Mouse (Mus musculus): ENCODE results near the gene March9. TPM values are rescaled to one million over a fixed set of nuclear protein-coding genes. Genes with fewer than 3 reads are reported as not detected.

The March9 gene
- polyA plus RNA-seq, 2 experiments = 2.7 to 8.6 TPM

GRCm38 (mm10) chr10:127056490-127056889, 3.5 kb downstream of the March9 start:
- ATAC-seq (ENCODE audit: low FRiP score, low read depth) = no peak
- Histone ChIP-seq H3K4me3 (replicated peaks; ENCODE audit: low read length) (no peak overlapping the region), H3K27ac (replicated peaks; ENCODE audit: low read depth, low read length) (no peak overlapping the region), H3K36me3 (ENCODE audit: control insufficient read depth, insufficient read depth, low read length) (peaks cover 18% of the 10 kb centered on the region), H3K27me3 (ENCODE audit: control insufficient read depth, insufficient read depth, low read length) (peaks cover 18% of the 10 kb centered on the region; the same call in 1 of the 2 replicates), H3K9me3 (ENCODE audit: control insufficient read depth, low read length) (no peaks in the 10 kb centered on the region), H3K4me2 (replicated peaks; ENCODE audit: low read depth, low read length, severe bottlenecking) (no peak overlapping the region), H3K9ac (ENCODE audit: low read depth, low read length, severe bottlenecking) (no peak overlapping the region), H3K4me1 (ENCODE audit: control insufficient read depth, insufficient read depth, low read length) (peaks cover 7% of the 10 kb centered on the region; the same call in 1 of the 2 replicates)
- WGBS = 81% methylated on average over 20 of the region's 20 CpGs
- no peak for TF ChIP-seq POLR2A (IDR thresholded peaks at IDR 0.05; ENCODE audit: borderline replicate concordance, extremely low read depth, insufficient read depth, insufficient read length)
- no peak for DNase-seq (ENCODE audit: low spot score)

- Histone ChIP-seq H3K9ac (ENCODE audit: low read depth, low read length, severe bottlenecking) (no peak overlapping the region), H3K9me3 (ENCODE audit: control insufficient read depth, low read length) (no peaks in the 10 kb centered on the region), H3K4me1 (ENCODE audit: control insufficient read depth, insufficient read depth, low read length) (peaks cover 7% of the 10 kb centered on the region; the same call in 1 of the 2 replicates), H3K27me3 (ENCODE audit: control insufficient read depth, insufficient read depth, low read length) (peaks cover 20% of the 10 kb centered on the region), H3K4me2 (replicated peaks; ENCODE audit: low read depth, low read length, severe bottlenecking) (no peak overlapping the region), H3K36me3 (ENCODE audit: control insufficient read depth, insufficient read depth, low read length) (peaks cover 18% of the 10 kb centered on the region), H3K4me3 (replicated peaks; ENCODE audit: low read length) (no peak overlapping the region), H3K27ac (replicated peaks; ENCODE audit: low read depth, low read length) (no peak overlapping the region)
- no peak for TF ChIP-seq POLR2A (IDR thresholded peaks at IDR 0.05; ENCODE audit: borderline replicate concordance, extremely low read depth, insufficient read depth, insufficient read length)
- WGBS = 86% methylated on average over 8 of the region's 8 CpGs
- DNase-seq (ENCODE audit: low spot score) (no peak), ATAC-seq (ENCODE audit: low FRiP score, low read depth) (no peak)
Measured at GRCm38 (mm10) chr10:127055406-127055805, 4.6 kb downstream of the March9 start.

- ATAC-seq (ENCODE audit: low FRiP score, low read depth) (no peak), DNase-seq (ENCODE audit: low spot score) (no peak)
- H3K4me3 ChIP-seq (replicated peaks; ENCODE audit: low read length) = no peak overlapping the region
- no peak for TF ChIP-seq POLR2A (IDR thresholded peaks at IDR 0.05; ENCODE audit: borderline replicate concordance, extremely low read depth, insufficient read depth, insufficient read length)
- H3K9ac ChIP-seq (ENCODE audit: low read depth, low read length, severe bottlenecking) = no peak overlapping the region
- peaks cover 18% of the 10 kb centered on the region for H3K36me3 ChIP-seq (ENCODE audit: control insufficient read depth, insufficient read depth, low read length)
- no peaks in the 10 kb centered on the region for H3K9me3 ChIP-seq (ENCODE audit: control insufficient read depth, low read length)
- peaks cover 9% of the 10 kb centered on the region; the same call in 1 of the 2 replicates for H3K4me1 ChIP-seq (ENCODE audit: control insufficient read depth, insufficient read depth, low read length)
- H3K27ac ChIP-seq (replicated peaks; ENCODE audit: low read depth, low read length) = no peak overlapping the region
- H3K27me3 ChIP-seq (ENCODE audit: control insufficient read depth, insufficient read depth, low read length) = peaks cover 24% of the 10 kb centered on the region
- H3K4me2 ChIP-seq (replicated peaks; ENCODE audit: low read depth, low read length, severe bottlenecking) = no peak overlapping the region
- 57% methylated on average over 4 of the region's 4 CpGs for WGBS
Measured at GRCm38 (mm10) chr10:127054646-127055045, 5.3 kb downstream of the March9 start.

GRCm38 (mm10) chr10:127050119-127050474, 9.9 kb downstream of the March9 start:
- TF ChIP-seq POLR2A (IDR thresholded peaks at IDR 0.05; ENCODE audit: borderline replicate concordance, extremely low read depth, insufficient read depth, insufficient read length) = no peak
- H3K4me2 ChIP-seq (replicated peaks; ENCODE audit: low read depth, low read length, severe bottlenecking) = no peak overlapping the region

GRCm38 (mm10) chr10:127049395-127050118, 10.4 kb downstream of the March9 start:
- peak overlapping the region; percentile 9 for H3K4me3 ChIP-seq (replicated peaks; ENCODE audit: low read length)
- 3% methylated on average over 29 of the region's 29 CpGs for WGBS
- peak overlapping the region; percentile 13 for H3K4me2 ChIP-seq (replicated peaks; ENCODE audit: low read depth, low read length, severe bottlenecking)
- H3K27me3 ChIP-seq (ENCODE audit: control insufficient read depth, insufficient read depth, low read length) = peaks cover 43% of the 10 kb centered on the region
- DNase-seq (ENCODE audit: low spot score) (no peak), ATAC-seq (ENCODE audit: low FRiP score, low read depth) (no peak)
- no peaks in the 10 kb centered on the region for H3K9me3 ChIP-seq (ENCODE audit: control insufficient read depth, low read length)
- peaks cover 3% of the 10 kb centered on the region; the same call in 1 of the 2 replicates for H3K4me1 ChIP-seq (ENCODE audit: control insufficient read depth, insufficient read depth, low read length)
- H3K36me3 ChIP-seq (ENCODE audit: control insufficient read depth, insufficient read depth, low read length) = peaks cover 11% of the 10 kb centered on the region
- no peak overlapping the region for H3K9ac ChIP-seq (ENCODE audit: low read depth, low read length, severe bottlenecking)
- H3K27ac ChIP-seq (replicated peaks; ENCODE audit: low read depth, low read length) = no peak overlapping the region
- TF ChIP-seq POLR2A (IDR thresholded peaks at IDR 0.05; ENCODE audit: borderline replicate concordance, extremely low read depth, insufficient read depth, insufficient read length) = no peak

More at GRCm38 (mm10) chr10:127050119-127050474, 9.9 kb downstream of the March9 start:
- Histone ChIP-seq H3K27ac (replicated peaks; ENCODE audit: low read depth, low read length) (no peak overlapping the region), H3K4me3 (replicated peaks; ENCODE audit: low read length) (no peak overlapping the region), H3K4me1 (ENCODE audit: control insufficient read depth, insufficient read depth, low read length) (peaks cover 3% of the 10 kb centered on the region; the same call in 1 of the 2 replicates), H3K9me3 (ENCODE audit: control insufficient read depth, low read length) (no peaks in the 10 kb centered on the region), H3K36me3 (ENCODE audit: control insufficient read depth, insufficient read depth, low read length) (peaks cover 6% of the 10 kb centered on the region), H3K27me3 (ENCODE audit: control insufficient read depth, insufficient read depth, low read length) (peaks cover 43% of the 10 kb centered on the region), H3K9ac (ENCODE audit: low read depth, low read length, severe bottlenecking) (no peak overlapping the region)
- 26% methylated on average over 10 of the region's 10 CpGs for WGBS
- ATAC-seq (ENCODE audit: low FRiP score, low read depth) (no peak), DNase-seq (ENCODE audit: low spot score) (no peak)
